ENCODE assay signal across 18 mouse cellular contexts in the genomic region with DNA sequence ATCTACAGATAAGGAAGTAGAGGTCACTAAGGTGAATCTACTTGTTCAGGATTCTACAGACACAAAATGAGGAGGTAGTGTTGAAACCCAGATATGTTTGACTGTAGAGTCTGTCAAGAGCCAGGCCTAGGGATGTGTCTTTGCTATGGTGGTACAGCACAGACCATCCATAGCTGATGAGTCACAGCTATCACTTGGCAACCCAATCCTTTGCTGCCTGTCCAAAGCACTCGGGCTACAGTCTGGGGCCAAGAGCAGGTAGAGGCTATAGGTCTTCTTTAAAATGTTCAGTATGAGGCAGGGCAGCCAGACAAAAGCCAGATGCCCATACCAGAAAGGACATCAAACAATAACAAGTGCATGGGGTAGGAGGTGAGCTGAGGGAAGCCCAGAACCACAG. TPM values are rescaled to one million over a fixed set of nuclear protein-coding genes. Genes with fewer than 3 reads are reported as not detected.
DNase-seq lines count a peak whose midpoint lies in the region; ATAC-seq and TF ChIP-seq lines count a peak whose summit lies in the region.
"Had no signal": no experiment of that assay in that cellular context is flagged by ENCODE, and none has a peak within 500 bp of the region (broad histone marks: within the 10 kb centered on the region; RNA-seq: fewer than 3 reads in every experiment).

No protein-coding gene starts in this region.

- H3K9me3 ChIP-seq in liver, embryonic 15.5 days (replicated peaks) = no peaks in the 10 kb centered on the region
- H3K9me3 ChIP-seq: embryonic facial prominence, embryonic 12.5 days; forebrain, embryonic 12.5 days; heart, embryonic 12.5 days; hindbrain, embryonic 15.5 days had no signal

- H3K9ac ChIP-seq in liver, embryonic 15.5 days = peak overlapping the region; percentile 22; the same call in 1 of the 2 replicates
- H3K9ac ChIP-seq: embryonic facial prominence, embryonic 12.5 days; forebrain, embryonic 12.5 days; heart, embryonic 12.5 days; hindbrain, embryonic 15.5 days had no signal

- no peak overlapping the region for H3K4me3 ChIP-seq in layer of hippocampus, adult 2 months
- no peak overlapping the region for H3K4me3 ChIP-seq in thymus, adult 2 months (ENCODE audit: control insufficient read depth, insufficient read depth, low read length)
- no peak overlapping the region for H3K4me3 ChIP-seq in liver, embryonic 15.5 days (replicated peaks)
- H3K4me3 ChIP-seq: embryonic facial prominence, embryonic 12.5 days; forebrain, embryonic 12.5 days; heart, adult 2 months; heart, embryonic 12.5 days; hindbrain, embryonic 15.5 days had no signal

- H3K36me3 ChIP-seq in thymus, adult 2 months (ENCODE audit: control insufficient read depth, insufficient read depth, low read length) = peaks cover 9% of the 10 kb centered on the region; the same call in 1 of the 2 replicates
- H3K36me3 ChIP-seq in liver, embryonic 15.5 days (replicated peaks) = peaks cover 44% of the 10 kb centered on the region
- H3K36me3 ChIP-seq: embryonic facial prominence, embryonic 12.5 days; forebrain, embryonic 12.5 days; hindbrain, embryonic 15.5 days had no signal

- peaks cover 48% of the 10 kb centered on the region for H3K4me1 ChIP-seq in thymus, adult 2 months (replicated peaks; ENCODE audit: control insufficient read depth, insufficient read depth, low read length)
- H3K4me1 ChIP-seq in liver, embryonic 15.5 days (replicated peaks) = peaks cover 81% of the 10 kb centered on the region
- H3K4me1 ChIP-seq: forebrain, embryonic 12.5 days had no signal

- ATAC-seq in liver, embryonic 15.5 days (ENCODE audit: insufficient read depth) = no peak
- ATAC-seq: forebrain, embryonic 16.5 days had no signal

- 97% methylated on average over 1 of the region's 1 CpGs for WGBS in thymus, adult 2 months
- WGBS in liver, embryonic 15.5 days (ENCODE audit: insufficient replicate concordance) = 78% methylated on average over 1 of the region's 1 CpGs

- H3K27me3 ChIP-seq in thymus, adult 2 months (ENCODE audit: control insufficient read depth, insufficient read depth, low read length) = no peaks in the 10 kb centered on the region
- H3K27me3 ChIP-seq in liver, embryonic 15.5 days = no peaks in the 10 kb centered on the region
- H3K27me3 ChIP-seq: embryonic facial prominence, embryonic 12.5 days; forebrain, embryonic 12.5 days; heart, embryonic 12.5 days; hindbrain, embryonic 15.5 days had no signal

- TF ChIP-seq POLR2A in thymus, adult 2 months (IDR thresholded peaks at IDR 0.05; ENCODE audit: control insufficient read depth, extremely low read depth, insufficient read depth, low read length, poor library complexity) = no peak

- H3K27ac ChIP-seq in layer of hippocampus, adult 2 months = peak overlapping the region; percentile 46; the same call in 1 of the 2 replicates
- peak overlapping the region; percentile 53; the same call in 1 of the 2 replicates for H3K27ac ChIP-seq in thymus, adult 2 months (ENCODE audit: control insufficient read depth, insufficient read depth, low read length)
- H3K27ac ChIP-seq in liver, embryonic 15.5 days (replicated peaks) = peak overlapping the region; percentile 45; the same call in 1 of the 2 replicates
- H3K27ac ChIP-seq: embryonic facial prominence, embryonic 12.5 days; forebrain, embryonic 12.5 days; heart, adult 2 months; hindbrain, embryonic 15.5 days had no signal

- intact Hi-C loops in gastrocnemius, postnatal 36 days (cut with DNase I) = no loop called here

- H3K4me2 ChIP-seq in liver, embryonic 15.5 days = no peak overlapping the region
- H3K4me2 ChIP-seq: embryonic facial prominence, embryonic 12.5 days; forebrain, embryonic 12.5 days; heart, embryonic 12.5 days; hindbrain, embryonic 15.5 days had no signal

- no peak for DNase-seq in layer of hippocampus, adult 2 months (ENCODE audit: low spot score in 2 of 2)
- DNase-seq in layer of hippocampus, adult 11-12 months (ENCODE audit: low spot score) = no peak
- DNase-seq in thymus, adult 2 months = no peak
- no peak for DNase-seq in thymus, postnatal 14 days
- DNase-seq in gastrocnemius, postnatal 36 days = no peak
- DNase-seq: adrenal gland, adult 8-10 months; adrenal gland, postnatal 36 days; cerebellum, adult 11-12 months; cerebellum, postnatal 10 days; gastrocnemius, postnatal 10 days; heart, adult 2 months; heart, postnatal 36 days had no signal

- TF ChIP-seq CTCF in layer of hippocampus, adult 2 months (conservative IDR thresholded peaks at IDR 0.05) = no peak
- no peak for TF ChIP-seq CTCF in thymus, adult 2 months (IDR thresholded peaks at IDR 0.05; ENCODE audit: borderline replicate concordance, control insufficient read depth, extremely low read depth, insufficient read depth, low read length, poor library complexity)

RNA-seq across cellular contexts. Expression of a gene that starts 33.9 kb away (rescaled TPM):
- 100 to 1,000 TPM; 129 to 134 TPM for total RNA-seq in layer of hippocampus, adult 2 months (2021)
- polyA plus RNA-seq in thymus, adult 2 months (2012; rRNA removed) = 205 and 207 TPM in 2 replicates
- polyA plus RNA-seq in liver, embryonic 15.5 days (2015; fragmentation: Nextera tagmentation; extraction: Ambion mirVana) = 209 and 237 TPM in 2 replicates
- 10 to 100 TPM; 15.4 to 17.6 TPM for total RNA-seq in gastrocnemius, postnatal 36 days (2021)

RNA-seq across cellular contexts. Expression of a gene that starts 43.6 kb away (rescaled TPM):
- total RNA-seq in layer of hippocampus, adult 2 months (2021) = 1 to 10 TPM; 1.4 to 1.6 TPM
- polyA plus RNA-seq in thymus, adult 2 months (2012; rRNA removed) = 1.6 and 1.9 TPM in 2 replicates
- polyA plus RNA-seq in liver, embryonic 15.5 days (2015; fragmentation: Nextera tagmentation; extraction: Ambion mirVana) = 1.0 and 1.1 TPM in 2 replicates
- 1 to 10 TPM; 2.9 TPM for total RNA-seq in gastrocnemius, postnatal 36 days (2021)

RNA-seq across cellular contexts. Expression of a gene that starts 50.2 kb away (rescaled TPM):
- total RNA-seq in layer of hippocampus, adult 2 months (2021) = 1 to 10 TPM; 2.0 to 2.2 TPM
- polyA plus RNA-seq in thymus, adult 2 months (2012; rRNA removed) = 16.1 and 19.1 TPM in 2 replicates
- 52.8 and 59.4 TPM in 2 replicates for polyA plus RNA-seq in liver, embryonic 15.5 days (2015; fragmentation: Nextera tagmentation; extraction: Ambion mirVana)
- 1 to 10 TPM; 1.4 to 1.9 TPM for total RNA-seq in gastrocnemius, postnatal 36 days (2021)

Comparison
In these comparisons a context has a peak if more than half of its experiments do, and no peak if none do; other contexts are left out.
1. RNA of a gene that starts 33.9 kb away (total RNA-seq): 129 to 134 TPM in layer of hippocampus, adult 2 months; 15.4 to 17.6 TPM in gastrocnemius, postnatal 36 days; every median in the first group is over 4 times any median in the second.
2. Peak in every context shown above with its lines, with median percentiles within 50 percentile points of each other: H3K27ac ChIP-seq.